Mouse (Mus musculus) heart, postnatal 4 days (tissue): ENCODE measurements around the gene Cd5l. TPM values are rescaled to one million over a fixed set of nuclear protein-coding genes. Genes with fewer than 3 reads are reported as not detected.
A peak's percentile ranks its signal among the peaks of the same experiment; 100 is the strongest.
"Not testable (repeated sequence)": the region's sequence is repeated elsewhere in the genome, so short reads cannot be mapped to it uniquely, and the experiment has no call there.

Experiments
- DNase-seq: peaks from one replicate; pipeline ENCODE4 v3.0.0; 2021
- total RNA-seq, 2 experiments: library from RNA; stranded (reverse); gene quantifications; 2 replicates each; pipeline ENCODE4 v1.2.3; 2021

Cd5l gene
- under 1 TPM in 1 of 2 experiments, not detected in 1; 0.14 TPM for total RNA-seq

DNA sequence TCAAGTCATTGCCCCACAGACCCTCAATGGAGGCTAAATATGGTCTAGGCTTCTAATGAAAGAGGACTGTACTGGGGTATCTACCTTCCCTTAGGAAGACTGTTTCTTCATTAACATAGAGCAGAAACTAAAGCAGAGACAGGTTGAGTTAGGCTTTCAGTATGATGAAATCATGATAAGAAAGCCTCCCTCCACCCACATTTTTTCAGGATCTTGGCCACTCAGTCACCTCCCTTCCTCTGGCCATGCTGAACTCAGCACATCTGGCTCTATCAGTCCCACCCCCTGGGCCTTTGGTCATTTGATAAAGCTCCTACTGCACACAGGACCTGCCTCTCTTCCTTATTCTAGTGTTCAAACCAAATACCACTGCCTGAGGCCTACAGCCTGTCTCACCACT lies at the start of gene Cd5l:
Cd5l (plus strand) TSS at position 301 of the 400 bp plus-strand sequence.
- DNase-seq, result no peak

DNA sequence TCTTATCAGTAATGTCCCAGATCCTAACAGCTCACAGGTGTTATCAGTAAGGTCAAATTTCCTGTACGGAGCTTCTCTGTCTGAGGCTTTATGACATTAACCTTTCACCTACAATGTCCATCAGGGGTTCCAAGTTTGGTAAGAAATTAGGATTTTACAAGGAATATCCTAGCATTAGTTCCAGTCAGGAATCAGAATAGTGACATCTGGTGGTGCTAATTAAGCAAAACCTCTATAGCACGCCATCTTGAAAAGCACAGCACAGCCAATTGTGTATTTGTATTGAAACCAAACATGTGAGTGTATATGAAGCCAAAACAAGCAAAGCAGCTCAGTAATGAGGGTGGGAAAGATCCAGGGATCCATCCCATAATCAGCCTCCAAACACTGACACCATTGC lies 47.8 kb upstream of the Cd5l start:
- no peak for DNase-seq

DNA sequence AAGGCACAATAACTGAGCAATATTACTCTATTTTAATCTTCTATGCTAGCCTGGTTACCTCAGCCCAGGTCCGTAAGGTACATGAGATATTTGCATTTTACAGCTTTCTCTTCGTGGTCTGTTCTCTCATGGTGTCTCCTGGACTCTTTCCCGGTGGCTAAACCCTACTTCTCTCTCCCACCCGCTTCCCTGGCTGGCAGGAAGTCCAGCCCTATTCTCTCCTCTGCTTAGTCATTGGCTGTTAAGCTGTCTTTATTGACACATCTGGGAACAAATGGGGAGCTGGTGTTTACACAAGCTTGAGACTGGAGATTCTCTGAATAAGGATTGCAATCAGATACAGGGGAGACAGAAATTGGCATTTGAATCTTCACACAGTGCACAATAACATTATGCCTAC lies 35.1 kb upstream of the Cd5l start:
- no peak for DNase-seq

DNA sequence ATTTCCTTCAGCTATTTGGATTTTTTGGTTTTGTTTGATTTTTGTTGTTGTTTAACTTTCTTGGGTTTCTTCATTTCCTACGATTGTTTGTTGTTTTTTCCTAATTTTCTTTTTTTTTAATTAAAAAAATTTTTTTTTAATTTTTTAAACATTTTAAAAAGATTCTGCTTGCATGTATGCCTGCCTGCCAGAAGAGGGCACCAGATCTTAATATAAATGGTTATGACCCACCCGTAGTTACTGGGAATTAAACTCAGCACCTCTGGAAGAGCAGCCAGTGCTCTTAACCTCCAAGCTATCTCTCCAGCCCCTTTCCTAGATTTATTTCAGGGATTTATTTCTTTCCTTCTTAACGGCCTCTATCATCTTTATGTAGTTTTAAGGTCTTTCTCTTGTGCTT lies 33.9 kb upstream of the Cd5l start:
- no peak for DNase-seq

DNA sequence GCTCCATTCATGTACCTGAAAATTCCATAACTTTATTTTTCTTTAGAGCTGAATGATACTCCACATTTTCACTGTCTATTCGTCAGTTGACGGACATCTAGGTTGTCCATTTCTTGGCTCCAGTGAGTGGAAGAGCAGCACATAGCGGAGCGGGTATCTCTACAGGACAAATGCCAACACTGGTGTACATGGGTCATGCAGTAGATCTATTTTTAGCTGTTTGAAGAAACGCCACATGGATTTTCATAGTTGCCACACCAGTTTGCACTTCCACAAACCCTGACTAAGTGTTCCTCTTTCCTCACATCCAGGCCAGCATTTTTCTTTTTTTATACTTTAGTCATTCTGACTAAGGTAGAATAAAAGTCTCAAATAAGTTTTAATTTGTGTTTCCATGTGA lies 19.8 kb upstream of the Cd5l start:
- DNase-seq, result peak; percentile 7

DNA sequence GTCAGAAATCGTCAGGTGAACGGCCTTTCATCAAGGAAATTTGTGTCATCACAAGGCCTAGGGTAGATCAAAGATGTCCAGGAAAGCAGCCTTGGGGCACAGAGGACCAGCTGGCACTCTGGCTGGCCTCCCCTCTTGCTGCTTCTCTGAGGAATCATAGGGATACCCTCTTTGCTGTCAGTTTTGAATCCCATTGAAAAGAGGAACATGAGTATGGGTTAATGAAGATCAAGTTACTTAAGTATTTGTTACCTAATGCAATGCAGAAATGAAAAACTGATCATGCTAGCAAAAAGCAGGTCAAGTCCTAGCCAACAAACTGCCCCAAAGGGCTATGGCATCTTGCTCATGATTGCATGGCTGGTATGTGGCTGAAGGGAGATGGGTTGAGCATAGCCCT lies 6.7 kb upstream of the Cd5l start:
- DNase-seq, result not testable (repeated sequence)

DNA sequence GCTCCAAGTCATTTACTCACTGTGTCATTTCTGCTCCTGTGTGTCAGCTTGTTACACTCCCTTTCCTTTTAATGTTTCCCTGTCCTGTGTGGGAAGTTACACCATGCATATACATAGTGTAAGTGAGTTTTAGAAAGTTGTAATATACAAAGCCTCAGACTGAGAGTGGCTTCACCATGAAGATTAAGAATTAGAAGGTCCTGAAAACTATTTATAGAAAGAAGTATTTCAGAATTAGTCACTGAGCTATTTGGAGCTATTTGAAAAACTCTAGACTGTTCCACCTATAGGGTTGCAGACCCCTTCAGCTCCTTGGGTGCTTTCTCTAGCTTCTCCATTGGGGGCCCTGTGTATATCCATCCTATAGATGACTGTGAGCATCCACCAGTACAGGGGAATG lies 1.5 kb downstream of the Cd5l start:
- no peak for DNase-seq

DNA sequence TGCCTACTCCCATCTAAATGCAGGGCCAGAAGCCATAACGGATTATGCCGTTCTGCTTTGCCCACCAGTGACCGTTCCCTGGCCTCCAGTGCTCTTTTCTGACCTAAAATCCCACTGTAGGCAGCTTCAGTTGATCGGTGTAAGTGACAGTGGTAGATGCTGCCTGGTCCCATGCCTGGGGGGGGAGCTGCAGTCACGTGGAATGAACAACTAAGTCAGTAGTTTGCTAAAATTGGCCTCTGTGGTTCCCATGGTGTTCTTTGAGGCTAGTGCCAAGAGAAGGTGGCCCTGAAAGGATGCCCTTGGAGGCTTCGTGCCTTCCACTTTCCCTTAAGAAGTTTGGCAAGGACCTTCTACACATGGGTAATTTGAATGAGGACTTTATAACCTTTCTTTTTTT lies 2.8 kb downstream of the Cd5l start:
- DNase-seq, result no peak

DNA sequence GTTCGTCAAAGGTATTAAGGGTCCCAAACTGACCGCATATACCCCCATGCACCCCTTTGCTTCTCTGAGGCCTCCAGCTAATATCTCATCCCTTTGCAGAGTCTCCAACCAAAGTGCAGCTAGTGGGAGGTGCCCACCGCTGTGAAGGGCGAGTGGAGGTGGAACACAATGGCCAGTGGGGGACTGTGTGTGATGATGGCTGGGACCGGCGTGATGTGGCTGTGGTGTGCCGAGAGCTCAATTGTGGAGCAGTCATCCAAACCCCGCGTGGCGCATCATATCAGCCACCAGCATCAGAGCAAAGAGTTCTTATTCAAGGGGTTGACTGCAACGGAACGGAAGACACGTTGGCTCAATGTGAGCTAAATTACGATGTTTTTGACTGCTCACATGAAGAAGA lies 8.0 kb downstream of the Cd5l start:
- DNase-seq, result no peak

DNA sequence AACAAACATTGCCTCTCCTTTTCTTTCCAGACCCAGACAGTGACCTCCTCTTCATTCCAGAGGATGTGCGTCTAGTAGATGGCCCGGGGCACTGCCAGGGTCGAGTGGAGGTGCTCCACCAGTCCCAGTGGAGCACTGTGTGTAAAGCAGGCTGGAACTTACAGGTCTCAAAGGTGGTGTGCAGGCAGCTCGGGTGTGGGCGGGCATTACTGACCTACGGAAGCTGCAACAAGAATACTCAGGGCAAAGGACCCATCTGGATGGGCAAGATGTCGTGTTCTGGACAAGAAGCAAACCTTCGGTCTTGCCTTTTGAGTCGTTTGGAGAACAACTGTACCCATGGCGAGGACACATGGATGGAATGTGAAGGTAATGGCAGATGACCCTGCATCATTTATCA lies 9.8 kb downstream of the Cd5l start:
- DNase-seq, result no peak

DNA sequence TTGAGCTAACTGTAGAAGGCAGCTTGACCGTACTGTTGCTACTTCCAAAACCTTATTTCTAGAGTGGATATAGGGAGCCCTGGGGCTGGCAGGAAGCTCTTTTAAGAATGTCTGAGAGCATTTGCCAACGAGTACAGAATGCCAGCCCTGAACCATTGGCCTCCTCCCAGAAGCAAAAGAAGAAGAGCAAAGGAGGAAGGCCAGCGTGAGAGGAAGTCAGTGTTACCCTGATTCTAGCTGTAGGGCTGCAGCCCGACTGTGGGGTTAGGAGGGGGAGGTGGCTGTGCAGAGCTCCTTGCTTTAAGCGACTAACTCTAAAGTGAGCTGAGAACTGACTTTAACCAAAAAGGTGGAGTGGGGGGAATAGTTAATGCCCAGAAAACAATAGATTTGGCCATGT lies 11.5 kb downstream of the Cd5l start:
- DNase-seq, result no peak

DNA sequence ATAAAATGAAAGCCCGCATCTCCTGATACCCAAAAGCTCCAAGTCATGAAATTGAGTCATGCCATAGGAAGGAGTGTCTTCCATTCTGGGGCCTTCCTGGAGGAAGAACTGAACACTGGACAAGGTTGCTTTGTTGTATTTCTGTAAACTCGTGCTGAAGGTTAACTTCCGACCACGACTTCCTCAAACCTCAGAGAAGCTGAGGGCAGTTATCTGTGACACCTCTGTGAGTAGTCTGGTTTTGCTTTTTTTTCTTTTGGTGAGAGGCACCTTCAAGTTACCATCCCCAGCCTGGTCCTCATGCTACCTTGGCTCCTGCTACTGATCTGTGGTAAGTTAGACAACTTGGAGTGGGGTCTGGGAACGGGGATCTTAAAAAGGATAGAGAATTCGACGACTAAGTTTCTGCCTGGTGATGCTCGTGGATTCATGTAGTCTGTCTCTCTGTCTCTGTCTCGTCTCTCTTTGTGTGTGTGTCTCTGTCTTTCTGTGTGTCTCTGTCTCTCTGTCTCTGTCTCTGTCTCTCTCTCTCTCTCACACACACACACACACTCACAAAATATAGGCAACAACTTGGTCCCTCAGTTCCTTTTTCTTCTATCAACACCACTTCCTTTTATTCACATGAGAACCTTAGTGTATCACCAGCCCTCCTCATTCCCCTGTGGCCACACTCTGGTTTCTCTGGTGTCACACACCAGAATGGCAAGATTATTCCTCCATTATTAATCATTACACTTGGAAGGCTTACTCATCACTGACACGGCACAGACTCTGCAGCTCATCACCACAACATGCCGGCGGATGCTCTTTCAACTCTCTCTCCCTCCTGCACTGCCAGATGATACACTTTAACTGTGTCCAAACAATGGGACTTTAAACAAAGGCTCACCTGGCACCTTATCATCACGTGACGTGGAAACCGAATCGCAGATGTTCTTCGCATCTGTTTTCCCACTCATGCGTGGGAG lies 18.8 kb downstream of the Cd5l start, which contains the start of gene Fcrl1:
Fcrl1 (plus strand) TSS at position 193 of the 971 bp plus-strand sequence.
- DNase-seq, result no peak

DNA sequence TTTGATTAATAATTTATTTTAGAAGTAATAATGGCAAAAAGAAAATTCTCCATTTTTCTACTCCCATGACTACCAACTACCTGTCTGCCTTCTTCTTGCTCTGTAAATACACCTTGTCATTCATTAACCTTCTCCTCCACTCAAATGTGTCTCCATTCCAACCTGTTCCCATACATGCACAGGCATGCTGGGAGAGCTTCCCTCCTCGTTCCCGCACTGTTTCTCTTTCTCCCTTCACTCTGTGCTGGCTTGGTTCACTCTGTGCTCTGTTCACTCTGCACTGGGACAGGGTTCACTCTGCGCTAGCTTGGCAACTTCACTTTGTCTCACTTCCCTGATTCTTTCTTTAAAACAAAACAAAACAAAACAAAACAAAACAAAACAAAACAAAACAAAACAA lies 19.5 kb downstream of the Cd5l start:
- no peak for DNase-seq

DNA sequence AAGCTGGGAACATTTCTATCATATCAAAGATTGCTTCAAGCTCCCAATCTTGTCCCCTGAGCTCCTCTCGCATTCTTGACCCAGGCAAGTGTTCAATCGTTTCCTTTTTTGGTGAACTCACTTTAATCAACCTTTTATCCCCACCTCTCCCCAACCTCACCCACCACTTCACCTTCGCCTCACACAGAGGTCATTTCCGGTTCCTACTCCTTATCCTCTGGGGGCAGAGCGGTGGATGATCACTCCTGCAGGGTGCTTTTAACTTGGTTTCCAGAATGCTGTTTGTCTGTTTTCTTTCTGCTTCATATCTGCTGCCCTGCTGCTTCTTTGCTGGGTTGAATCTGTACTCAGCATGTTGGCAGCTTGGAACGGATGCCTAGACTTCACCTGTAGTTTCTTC lies 20.0 kb downstream of the Cd5l start:
- DNase-seq, result no peak

DNA sequence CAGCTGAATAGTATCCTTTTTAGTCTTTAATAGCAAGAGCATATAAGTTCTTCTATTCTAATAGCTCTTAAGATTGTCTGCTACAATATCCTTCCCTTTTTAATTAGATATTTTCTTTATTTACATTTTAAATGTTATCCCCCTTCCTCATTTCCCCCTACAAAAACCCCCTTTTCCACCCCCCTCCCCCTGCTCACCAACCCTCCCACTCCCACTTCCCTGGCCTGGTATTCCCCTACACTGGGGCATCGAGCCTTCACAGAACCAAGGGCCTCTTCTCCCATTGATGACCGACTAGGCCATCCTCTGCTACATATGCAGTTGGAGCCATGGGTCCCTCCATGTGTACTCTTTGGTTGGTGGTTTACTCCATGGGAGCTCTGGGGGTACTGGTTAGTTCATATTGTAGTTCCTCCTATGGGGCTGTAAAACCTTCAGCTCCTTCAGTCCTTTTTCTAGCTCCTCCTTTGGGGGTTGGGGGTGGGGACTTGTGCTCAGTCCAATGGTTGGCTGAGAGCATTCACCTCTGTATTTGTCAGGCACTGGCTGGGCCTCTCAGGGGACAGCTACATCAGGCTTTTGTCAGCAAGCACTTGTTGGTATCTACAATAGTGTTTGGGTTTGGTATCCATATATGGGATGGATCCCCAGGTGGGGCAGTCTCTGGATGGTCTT lies 22.1 kb downstream of the Cd5l start:
- not testable (repeated sequence) for DNase-seq

DNA sequence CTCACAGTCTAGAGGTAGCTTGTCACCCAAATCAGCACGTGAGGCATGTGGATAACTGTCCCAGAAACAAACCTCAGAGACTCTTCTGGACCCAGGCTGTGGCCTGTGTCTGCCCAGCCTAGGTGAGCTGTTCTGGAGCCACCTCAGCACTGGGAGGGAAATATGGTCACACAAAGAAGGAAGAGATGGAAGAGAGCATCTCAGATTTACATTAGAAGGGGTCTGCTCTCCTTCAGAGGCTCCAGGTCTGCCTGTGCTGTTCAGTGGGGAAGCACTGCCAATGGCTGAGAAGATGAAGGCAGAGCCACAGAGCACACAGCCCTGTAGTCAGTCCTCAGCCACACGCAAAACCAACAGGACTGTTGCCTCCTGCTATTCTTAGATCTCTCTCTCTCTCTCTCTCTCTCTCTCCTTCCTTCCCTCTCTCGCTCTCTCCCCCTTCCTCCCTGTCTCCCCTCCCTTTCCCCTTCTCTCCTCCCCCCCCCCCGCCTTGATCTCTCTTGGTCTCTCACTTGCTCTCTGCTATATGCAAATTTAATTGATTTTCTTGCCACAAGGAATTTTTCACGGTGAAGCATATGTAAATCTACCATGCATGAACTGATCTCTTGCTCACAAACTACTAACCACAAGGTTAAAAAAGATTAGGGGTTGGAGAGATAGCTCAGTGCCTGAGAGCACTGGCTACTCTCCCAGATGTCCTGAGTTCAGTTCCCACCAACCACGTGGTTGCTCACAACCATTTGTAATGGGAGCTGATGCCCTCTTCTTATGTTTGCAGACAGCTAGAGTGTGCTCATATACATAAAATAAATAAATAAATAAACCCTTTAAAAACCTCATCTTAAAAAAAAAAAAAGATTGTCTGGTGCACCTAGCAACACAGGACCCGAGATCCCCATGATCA lies 24.4 kb downstream of the Cd5l start:
- no peak for DNase-seq

DNA sequence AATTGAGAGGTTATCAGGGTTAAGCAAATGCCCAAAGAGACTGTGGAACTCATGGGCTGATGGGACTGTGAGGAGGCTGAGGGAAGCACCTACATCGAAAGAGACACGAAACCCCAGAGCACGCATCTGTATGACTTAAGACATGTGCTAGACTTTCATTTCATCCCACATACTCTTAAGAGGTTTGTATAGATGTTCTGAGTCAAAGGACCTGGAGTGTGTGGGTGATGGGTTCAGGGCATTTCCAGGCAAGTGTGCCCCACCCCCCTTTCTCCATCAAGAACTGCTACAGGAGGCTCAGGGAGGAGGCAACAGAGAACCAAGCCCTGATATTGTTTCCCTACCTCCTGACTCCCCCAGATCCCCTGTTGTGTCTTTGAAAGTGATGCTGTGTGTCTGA lies 25.6 kb downstream of the Cd5l start:
- DNase-seq, result no peak

DNA sequence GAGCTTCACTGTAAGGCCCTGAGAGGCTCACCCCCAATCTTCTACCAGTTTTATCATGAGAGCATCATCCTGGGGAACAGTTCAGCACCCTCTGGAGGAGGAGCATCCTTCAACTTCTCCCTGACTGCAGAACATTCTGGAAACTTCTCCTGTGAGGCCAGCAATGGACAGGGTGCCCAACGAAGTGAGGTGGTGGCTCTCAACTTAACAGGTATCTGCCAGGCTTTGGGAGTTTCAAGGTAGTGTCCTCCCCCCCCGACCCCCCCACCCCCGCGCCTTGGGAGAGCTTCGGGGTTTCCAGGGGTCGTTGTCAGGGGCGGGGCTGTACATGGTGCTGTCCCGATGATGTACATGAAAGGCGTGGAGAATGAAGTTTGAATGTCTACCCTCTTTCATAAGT lies 27.4 kb downstream of the Cd5l start:
- no peak for DNase-seq

DNA sequence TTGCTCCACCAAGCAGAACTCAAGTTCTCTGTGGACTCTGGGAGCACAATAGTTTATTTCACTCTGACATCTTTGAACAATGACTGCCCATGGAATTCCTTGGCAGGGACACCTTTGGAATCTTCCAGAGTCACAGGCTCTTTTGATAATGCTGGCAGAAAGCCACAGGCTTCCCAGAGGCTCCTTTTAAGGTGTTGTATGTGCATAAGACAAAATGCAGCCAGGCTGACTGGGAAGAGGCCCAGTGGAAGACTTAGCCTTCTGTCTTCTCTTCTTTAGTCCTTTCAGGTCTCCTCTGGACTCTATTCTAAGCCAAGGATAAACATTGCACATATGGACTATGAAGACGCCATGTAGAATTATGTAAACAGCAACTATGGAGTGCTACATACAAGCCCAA lies 33.3 kb downstream of the Cd5l start:
- DNase-seq, result peak; percentile 57

DNA sequence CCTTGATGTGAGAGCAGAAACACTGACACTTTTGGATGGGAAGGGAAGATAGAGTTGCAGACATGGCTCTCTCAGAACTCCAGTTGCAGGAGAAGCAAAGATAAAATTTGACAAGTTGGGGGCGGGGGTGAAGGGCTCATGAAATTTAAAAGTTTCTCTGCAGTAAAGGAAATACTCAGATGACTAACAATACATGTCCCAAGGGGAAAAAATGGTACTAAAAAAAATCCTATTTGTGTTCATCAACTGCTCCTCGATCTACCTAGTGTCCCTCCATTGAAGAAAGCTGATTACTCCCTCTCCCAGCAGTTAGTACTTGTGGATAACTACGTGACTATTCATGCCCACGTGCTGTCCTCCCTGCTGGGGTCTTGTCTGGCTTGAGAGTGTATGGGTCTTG lies 41.1 kb downstream of the Cd5l start:
- no peak for DNase-seq

DNA sequence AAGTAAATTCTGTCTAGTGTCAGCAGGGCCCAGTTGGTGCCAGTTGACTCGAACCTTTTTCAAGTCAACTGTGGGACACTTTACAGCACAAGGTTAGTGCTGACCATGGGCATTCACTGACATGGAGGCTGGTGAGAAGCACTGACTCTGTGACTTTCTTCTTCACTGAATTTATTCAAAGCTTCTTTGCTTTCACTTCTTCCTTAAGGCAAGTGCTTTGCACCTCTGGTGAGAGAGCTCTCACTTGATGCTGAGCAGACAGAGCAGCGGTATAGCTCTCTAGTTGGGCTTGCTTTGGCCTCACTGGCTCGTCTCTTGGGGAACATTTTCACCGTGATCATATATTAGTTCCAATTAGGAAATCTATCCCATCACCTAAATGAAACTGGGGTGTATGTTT lies 42.2 kb downstream of the Cd5l start:
- no peak for DNase-seq

DNA sequence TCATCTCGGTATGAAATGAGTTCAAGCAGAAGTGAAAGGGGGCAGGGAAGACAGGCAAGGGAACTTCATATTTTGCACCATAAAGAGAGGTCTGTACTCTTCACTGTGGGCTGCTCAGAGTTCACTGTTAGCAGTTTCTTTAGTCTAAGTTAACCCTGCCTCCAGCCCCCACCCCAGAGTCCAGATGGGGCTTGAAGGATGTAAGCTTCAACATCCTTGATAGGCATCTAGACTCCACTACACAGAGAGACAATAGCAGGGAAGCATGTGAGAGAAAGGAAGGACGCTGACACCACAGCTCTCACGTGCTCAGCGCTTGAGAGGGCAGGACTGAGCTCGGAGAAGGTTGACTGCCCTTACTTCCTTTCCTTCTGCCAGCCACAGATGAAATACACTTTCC lies 43.6 kb downstream of the Cd5l start:
- DNase-seq, result no peak

DNA sequence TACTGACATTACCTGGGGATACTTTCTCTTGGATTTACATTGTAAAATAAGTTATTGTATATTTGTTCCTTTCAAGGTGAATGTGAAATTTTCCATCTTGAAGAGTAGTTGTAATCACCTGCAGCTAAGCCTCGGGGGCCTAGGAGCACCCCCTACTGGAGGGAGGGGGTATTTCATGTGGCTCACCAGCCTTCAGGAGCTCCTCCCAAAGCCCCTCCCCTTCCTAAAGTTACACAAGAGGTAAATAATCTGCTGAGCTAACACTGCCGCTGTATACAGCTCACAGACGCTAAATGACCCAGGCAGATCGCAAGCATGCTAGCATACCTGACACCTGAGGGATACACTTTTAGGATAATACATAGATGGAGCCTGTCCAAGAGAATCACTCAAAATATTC lies 50.5 kb downstream of the Cd5l start:
- DNase-seq, result peak; percentile 30
